Mouse (Mus musculus): ENCODE data around the gene Dgki. TPM values are rescaled to one million over a fixed set of nuclear protein-coding genes. Genes with fewer than 3 reads are reported as not detected.
A peak's percentile ranks its signal among the peaks of the same experiment; 100 is the strongest.

Dgki gene
- total and polyA plus RNA-seq, 2 experiments from 2014 or later = 4.5 to 20.1 TPM

GRCm38 (mm10) chr6:36994329-36994728, 305.7 kb downstream of the Dgki start:
- TF ChIP-seq CTCF (IDR thresholded peaks at IDR 0.05; ENCODE audit: low read depth) = no peak
- WGBS = 87% methylated on average over 5 of the region's 5 CpGs
- no peak overlapping the region for H3K27ac ChIP-seq
- H3K4me2 ChIP-seq (ENCODE audit: low read depth, low read length) = no peak overlapping the region
- H3K36me3 ChIP-seq (ENCODE audit: insufficient read depth, low read length) = 0 out of 2 replicates have a peak, but pooled peaks cover 5% of the 10 kb centered on the region
- H3K4me3 ChIP-seq (ENCODE audit: low read length) = no peak overlapping the region
- no peaks in the 10 kb centered on the region for H3K4me1 ChIP-seq (ENCODE audit: insufficient read depth, low read length)
- DNase-seq (ENCODE audit: low spot score) (no peak), ATAC-seq (no peak)
- no peaks in the 10 kb centered on the region for H3K27me3 ChIP-seq (ENCODE audit: insufficient read depth, low read length)
- no peak overlapping the region for H3K9ac ChIP-seq (replicated peaks; ENCODE audit: low read length)
- no peaks in the 10 kb centered on the region for H3K9me3 ChIP-seq (ENCODE audit: low read length)

GRCm38 (mm10) chr6:36990186-36990585, 309.8 kb downstream of the Dgki start:
- 69% methylated on average over 3 of the region's 3 CpGs for WGBS

GRCm38 (mm10) chr6:36988800-36989199, 311.2 kb downstream of the Dgki start:
- ATAC-seq = no peak
- Histone ChIP-seq H3K9me3 (ENCODE audit: low read length) (no peaks in the 10 kb centered on the region), H3K4me2 (ENCODE audit: low read depth, low read length) (no peak overlapping the region), H3K27ac (no peak overlapping the region), H3K27me3 (ENCODE audit: insufficient read depth, low read length) (no peaks in the 10 kb centered on the region), H3K36me3 (ENCODE audit: insufficient read depth, low read length) (no peaks in the 10 kb centered on the region), H3K4me3 (ENCODE audit: low read length) (no peak overlapping the region), H3K9ac (replicated peaks; ENCODE audit: low read length) (no peak overlapping the region), H3K4me1 (ENCODE audit: insufficient read depth, low read length) (no peaks in the 10 kb centered on the region)
- WGBS = 93% methylated on average over 3 of the region's 3 CpGs
- TF ChIP-seq CTCF (IDR thresholded peaks at IDR 0.05; ENCODE audit: low read depth) = no peak
- no peak for DNase-seq (ENCODE audit: low spot score)

More at GRCm38 (mm10) chr6:36990186-36990585, 309.8 kb downstream of the Dgki start:
- ATAC-seq (no peak), DNase-seq (ENCODE audit: low spot score) (no peak)
- H3K4me2 ChIP-seq (ENCODE audit: low read depth, low read length) = no peak overlapping the region
- H3K9me3 ChIP-seq (ENCODE audit: low read length) = no peaks in the 10 kb centered on the region
- H3K36me3 ChIP-seq (ENCODE audit: insufficient read depth, low read length) = no peaks in the 10 kb centered on the region
- no peak for TF ChIP-seq CTCF (IDR thresholded peaks at IDR 0.05; ENCODE audit: low read depth)
- H3K4me1 ChIP-seq (ENCODE audit: insufficient read depth, low read length) = no peaks in the 10 kb centered on the region
- H3K9ac ChIP-seq (replicated peaks; ENCODE audit: low read length) = no peak overlapping the region
- no peak overlapping the region for H3K4me3 ChIP-seq (ENCODE audit: low read length)
- H3K27me3 ChIP-seq (ENCODE audit: insufficient read depth, low read length) = no peaks in the 10 kb centered on the region
- no peak overlapping the region for H3K27ac ChIP-seq

- DNase-seq (ENCODE audit: low spot score) (peak; percentile 46), ATAC-seq (no peak)
- Histone ChIP-seq H3K9me3 (ENCODE audit: low read length) (no peaks in the 10 kb centered on the region), H3K9ac (replicated peaks; ENCODE audit: low read length) (no peak overlapping the region), H3K4me1 (ENCODE audit: insufficient read depth, low read length) (no peaks in the 10 kb centered on the region), H3K4me2 (ENCODE audit: low read depth, low read length) (no peak overlapping the region), H3K4me3 (ENCODE audit: low read length) (no peak overlapping the region), H3K36me3 (ENCODE audit: insufficient read depth, low read length) (no peaks in the 10 kb centered on the region), H3K27me3 (ENCODE audit: insufficient read depth, low read length) (no peaks in the 10 kb centered on the region), H3K27ac (no peak overlapping the region)
- 53% methylated on average over 2 of the region's 2 CpGs for WGBS
- no peak for TF ChIP-seq CTCF (IDR thresholded peaks at IDR 0.05; ENCODE audit: low read depth)
Measured at GRCm38 (mm10) chr6:36981646-36982045, 318.3 kb downstream of the Dgki start.

GRCm38 (mm10) chr6:36980475-36980874, 319.5 kb downstream of the Dgki start:
- no peak for DNase-seq (ENCODE audit: low spot score)
- Histone ChIP-seq H3K4me2 (ENCODE audit: low read depth, low read length) (no peak overlapping the region), H3K27me3 (ENCODE audit: insufficient read depth, low read length) (no peaks in the 10 kb centered on the region), H3K4me3 (ENCODE audit: low read length) (no peak overlapping the region), H3K36me3 (ENCODE audit: insufficient read depth, low read length) (no peaks in the 10 kb centered on the region), H3K9me3 (ENCODE audit: low read length) (no peaks in the 10 kb centered on the region), H3K9ac (replicated peaks; ENCODE audit: low read length) (no peak overlapping the region), H3K4me1 (ENCODE audit: insufficient read depth, low read length) (no peaks in the 10 kb centered on the region), H3K27ac (no peak overlapping the region)
- WGBS = 81% methylated on average over 5 of the region's 5 CpGs
- ATAC-seq = no peak
- no peak for TF ChIP-seq CTCF (IDR thresholded peaks at IDR 0.05; ENCODE audit: low read depth)

- ATAC-seq (no peak), DNase-seq (ENCODE audit: low spot score) (peak; percentile 48)
- H3K9me3 ChIP-seq (ENCODE audit: low read length) = no peaks in the 10 kb centered on the region
- H3K4me2 ChIP-seq (ENCODE audit: low read depth, low read length) = no peak overlapping the region
- no peak overlapping the region for H3K27ac ChIP-seq
- no peak overlapping the region for H3K9ac ChIP-seq (replicated peaks; ENCODE audit: low read length)
- no peaks in the 10 kb centered on the region for H3K4me1 ChIP-seq (ENCODE audit: insufficient read depth, low read length)
- 66% methylated on average over 1 of the region's 1 CpGs for WGBS
- no peaks in the 10 kb centered on the region; the same call in 1 of the 2 replicates for H3K36me3 ChIP-seq (ENCODE audit: insufficient read depth, low read length)
- H3K27me3 ChIP-seq (ENCODE audit: insufficient read depth, low read length) = no peaks in the 10 kb centered on the region
- H3K4me3 ChIP-seq (ENCODE audit: low read length) = no peak overlapping the region
- TF ChIP-seq CTCF (IDR thresholded peaks at IDR 0.05; ENCODE audit: low read depth) = no peak
Measured at GRCm38 (mm10) chr6:36978176-36978575, 321.8 kb downstream of the Dgki start.

- WGBS = 50% methylated on average over 9 of the region's 9 CpGs
- Histone ChIP-seq H3K4me3 (ENCODE audit: low read length) (no peak overlapping the region), H3K27me3 (ENCODE audit: insufficient read depth, low read length) (no peaks in the 10 kb centered on the region), H3K36me3 (ENCODE audit: insufficient read depth, low read length) (no peaks in the 10 kb centered on the region; the same call in 1 of the 2 replicates), H3K27ac (no peak overlapping the region), H3K4me1 (ENCODE audit: insufficient read depth, low read length) (no peaks in the 10 kb centered on the region), H3K9me3 (ENCODE audit: low read length) (no peaks in the 10 kb centered on the region), H3K9ac (replicated peaks; ENCODE audit: low read length) (no peak overlapping the region), H3K4me2 (ENCODE audit: low read depth, low read length) (no peak overlapping the region)
- no peak for TF ChIP-seq CTCF (IDR thresholded peaks at IDR 0.05; ENCODE audit: low read depth)
- ATAC-seq (no peak), DNase-seq (ENCODE audit: low spot score) (no peak)
Measured at GRCm38 (mm10) chr6:36973096-36973495, 326.9 kb downstream of the Dgki start.

All from hindbrain, postnatal 0 days (tissue).